Mouse (Mus musculus) right cerebral cortex, postnatal 25 days (tissue): Measurements from ENCODE around the gene Efnb1.
"Not testable (repeated sequence)": the region's sequence is repeated elsewhere in the genome, so short reads cannot be mapped to it uniquely, and the experiment has no call there.

Source experiments
- DNase-seq: peaks from one replicate; pipeline ENCODE4 v3.0.0; 2022

Gene Efnb1

DNA sequence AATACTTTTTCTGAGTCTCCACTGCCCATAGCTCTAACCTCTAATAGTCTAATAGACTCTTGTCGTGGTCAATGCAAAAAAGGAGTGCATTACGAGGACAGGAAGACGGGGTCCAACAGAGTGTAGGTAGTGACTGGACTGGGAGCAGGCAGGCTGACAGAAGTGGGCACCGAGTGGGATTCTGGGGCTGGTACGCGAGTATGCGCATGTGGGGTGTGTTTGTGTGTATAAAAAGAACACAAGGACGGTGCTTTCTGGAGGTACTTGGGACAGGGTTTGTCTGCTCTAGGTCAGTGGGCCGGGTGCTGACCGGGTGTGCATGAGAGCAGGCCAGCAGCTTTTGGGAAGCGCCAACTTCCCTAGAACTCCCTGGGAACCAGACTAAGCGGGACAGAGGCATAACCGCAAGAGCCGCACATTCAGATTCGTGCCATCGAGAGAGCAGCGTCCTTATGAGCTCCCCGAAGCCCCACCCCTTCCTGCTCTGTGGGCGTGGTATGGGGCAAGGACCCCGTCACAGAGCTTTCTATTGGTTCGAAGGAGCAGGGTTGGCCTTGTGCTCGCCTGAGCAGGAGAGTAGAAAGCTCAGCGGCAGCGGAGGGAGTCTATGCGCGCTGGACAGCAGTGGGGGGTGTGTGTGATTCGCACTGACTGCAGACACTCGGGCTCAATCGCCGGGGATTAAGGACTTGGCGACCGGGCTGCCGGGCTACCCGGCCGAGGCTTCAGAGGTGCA is at the start of gene Efnb1:
Gene Efnb1, plus strand, starts transcription at position 608 of the 736 bp plus-strand sequence.
- peak; percentile 81 for DNase-seq

DNA sequence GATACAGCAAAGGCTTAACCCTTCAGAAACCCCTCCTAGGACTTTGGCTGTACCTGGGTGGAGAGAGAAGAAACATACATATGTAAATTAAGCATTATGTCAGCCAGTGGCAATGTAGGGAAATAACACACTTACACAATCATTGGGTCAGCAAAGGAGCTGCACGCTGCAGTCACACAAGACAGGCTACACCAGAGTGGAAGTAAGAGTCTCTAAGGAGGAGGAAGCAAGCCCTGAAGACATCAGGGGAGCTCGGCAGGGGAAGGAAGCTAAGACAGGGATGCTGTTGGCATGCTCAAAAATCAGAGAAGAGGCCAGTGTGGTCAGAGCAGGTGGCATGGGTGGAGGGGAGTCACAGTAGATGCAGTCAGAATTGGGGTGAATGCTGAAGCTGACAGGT is 43.2 kb upstream of the Efnb1 start:
- no peak for DNase-seq

- not testable (repeated sequence) for DNase-seq
These were observed 24.7 kb upstream of the Efnb1 start for GRCm38 (mm10) chrX:99111088-99111724.

GRCm38 (mm10) chrX:99119510-99119909 is 16.4 kb upstream of the Efnb1 start:
- DNase-seq: no peak

GRCm38 (mm10) chrX:99130059-99130458 is 5.9 kb upstream of the Efnb1 start:
- DNase-seq: peak; percentile 33

DNA sequence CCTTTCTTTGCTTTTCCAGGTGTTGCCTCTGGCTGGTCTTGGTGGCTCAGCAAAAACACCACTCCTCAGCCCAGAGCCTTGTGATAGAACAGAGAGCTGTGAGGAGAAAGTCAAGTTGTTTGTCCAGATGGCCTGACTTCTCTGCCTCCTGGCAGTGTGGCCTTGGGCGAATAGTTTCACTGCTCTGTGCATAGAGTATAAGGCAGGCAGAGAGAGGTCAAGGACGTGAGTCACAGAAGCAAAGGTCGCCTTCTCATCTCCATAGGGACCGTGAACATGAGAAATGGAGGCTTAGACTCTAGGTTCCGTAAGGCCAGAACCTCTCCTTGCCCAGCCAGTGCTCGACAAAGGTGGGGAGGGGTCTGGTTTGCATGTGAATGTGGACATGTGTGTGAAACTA is 3.4 kb upstream of the Efnb1 start:
- no peak for DNase-seq

GRCm38 (mm10) chrX:99134891-99135290 is 1.0 kb upstream of the Efnb1 start:
- DNase-seq: peak; percentile 78

GRCm38 (mm10) chrX:99136431-99136966 is 569 bp downstream of the Efnb1 start:
- DNase-seq: peak; percentile 22

DNA sequence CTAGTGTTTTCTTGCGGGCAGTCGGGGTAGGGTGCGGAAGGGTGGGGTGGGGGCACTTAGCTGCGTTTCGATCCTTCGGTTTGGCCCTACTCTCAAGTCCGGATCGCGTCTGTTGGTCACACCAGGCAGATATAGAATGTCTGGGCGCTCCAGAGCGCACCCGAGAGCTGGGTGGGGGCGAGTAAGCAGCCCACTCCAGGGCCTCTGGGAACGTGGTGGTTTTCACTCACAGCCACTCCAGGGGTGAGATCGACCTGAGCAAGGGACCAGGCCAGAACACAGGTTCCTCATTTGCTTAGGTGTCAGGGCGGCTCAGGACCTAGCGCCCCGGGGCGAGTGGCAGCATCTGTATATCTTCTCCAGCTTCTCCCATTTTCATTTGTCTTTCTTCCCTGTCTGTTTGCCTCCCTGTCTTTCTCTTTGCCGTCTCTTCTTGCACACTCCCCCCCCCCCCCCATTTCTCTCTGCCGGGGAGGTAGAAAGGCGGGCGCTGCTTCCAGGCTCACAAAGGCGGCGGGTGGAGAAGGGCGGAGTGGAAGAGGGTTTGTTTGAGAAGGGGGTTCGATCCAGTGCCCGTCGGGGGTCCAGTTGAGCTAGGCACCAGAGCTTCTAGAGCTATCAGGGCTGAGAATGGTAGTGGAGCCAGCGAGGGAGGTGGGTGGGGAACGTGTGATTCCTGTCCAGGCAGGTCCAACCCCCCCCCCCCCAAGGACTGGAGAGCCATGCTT is 1.4 kb downstream of the Efnb1 start:
- no peak for DNase-seq

GRCm38 (mm10) chrX:99137928-99138740 is 2.2 kb downstream of the Efnb1 start:
- DNase-seq: no peak

DNA sequence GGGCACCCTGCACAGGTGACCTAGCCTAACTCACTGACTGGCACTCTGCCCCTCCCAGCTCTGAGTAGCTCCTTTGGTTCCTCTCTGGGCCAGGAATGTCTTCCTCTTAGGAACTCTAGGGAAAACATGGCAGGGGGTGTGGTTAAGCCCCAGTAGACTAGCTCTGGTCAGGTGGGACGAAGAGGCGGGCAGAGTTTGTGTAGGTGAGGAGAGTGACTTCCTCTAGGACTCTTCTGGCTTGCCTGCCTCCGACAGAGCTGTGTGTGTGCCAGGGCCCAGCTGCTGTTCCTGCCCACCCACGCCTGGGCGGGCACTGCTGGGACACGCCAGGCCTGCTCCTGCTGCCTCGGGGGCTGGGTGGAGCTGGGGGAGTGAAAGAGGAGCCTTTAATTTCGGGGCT is 5.1 kb downstream of the Efnb1 start:
- DNase-seq: peak; percentile 55

- no peak for DNase-seq
These were observed 6.0 kb downstream of the Efnb1 start for GRCm38 (mm10) chrX:99141900-99142299.

GRCm38 (mm10) chrX:99145561-99145960 is 9.6 kb downstream of the Efnb1 start:
- DNase-seq: no peak

- no peak for DNase-seq
These were observed 12.4 kb downstream of the Efnb1 start for GRCm38 (mm10) chrX:99148061-99148905.

DNA sequence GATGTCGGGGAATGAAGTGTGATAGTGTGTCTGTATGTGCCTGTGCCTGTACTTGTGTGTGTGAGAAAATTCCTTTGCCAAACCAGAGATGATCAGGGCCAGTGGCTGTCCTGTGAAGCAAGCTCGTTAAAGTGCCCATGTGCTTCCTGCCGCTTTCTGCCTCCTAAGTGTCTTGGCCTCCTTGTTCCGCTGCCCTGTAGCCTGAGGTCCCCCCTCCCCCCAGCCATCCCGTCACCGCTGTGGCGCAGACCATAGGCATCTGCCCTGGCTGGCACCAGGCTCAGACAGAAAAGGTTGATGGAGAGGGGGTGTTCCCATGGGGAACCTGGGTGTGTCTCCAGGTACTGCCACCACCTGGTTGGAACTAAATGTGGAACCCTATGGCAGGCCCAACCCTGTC is 13.1 kb downstream of the Efnb1 start:
- no peak for DNase-seq

- DNase-seq: no peak
These were observed 14.0 kb downstream of the Efnb1 start for GRCm38 (mm10) chrX:99149900-99150299.

DNA sequence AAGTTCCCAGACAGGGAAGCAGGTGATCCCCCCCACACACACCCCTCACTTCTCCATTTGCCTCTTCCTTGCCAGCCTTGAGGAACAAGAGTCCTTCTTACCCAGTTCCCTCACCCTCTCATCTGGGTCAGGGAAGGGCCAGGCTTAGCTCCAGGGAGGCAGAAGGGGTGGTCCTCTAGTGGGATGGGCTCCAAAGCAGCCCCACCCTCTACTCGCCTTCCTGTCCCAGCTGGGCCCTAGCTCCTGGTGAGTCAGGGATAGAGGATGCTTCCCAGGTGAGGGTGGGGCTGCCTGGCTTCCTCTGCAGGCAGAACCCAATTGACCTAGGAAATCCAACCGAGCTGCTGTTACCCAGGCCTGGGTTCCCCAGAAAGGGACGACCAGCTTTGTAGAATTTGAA is 14.8 kb downstream of the Efnb1 start:
- DNase-seq: no peak

GRCm38 (mm10) chrX:99151434-99151833 is 15.5 kb downstream of the Efnb1 start:
- no peak for DNase-seq

GRCm38 (mm10) chrX:99152141-99152540 is 16.2 kb downstream of the Efnb1 start:
- no peak for DNase-seq

DNA sequence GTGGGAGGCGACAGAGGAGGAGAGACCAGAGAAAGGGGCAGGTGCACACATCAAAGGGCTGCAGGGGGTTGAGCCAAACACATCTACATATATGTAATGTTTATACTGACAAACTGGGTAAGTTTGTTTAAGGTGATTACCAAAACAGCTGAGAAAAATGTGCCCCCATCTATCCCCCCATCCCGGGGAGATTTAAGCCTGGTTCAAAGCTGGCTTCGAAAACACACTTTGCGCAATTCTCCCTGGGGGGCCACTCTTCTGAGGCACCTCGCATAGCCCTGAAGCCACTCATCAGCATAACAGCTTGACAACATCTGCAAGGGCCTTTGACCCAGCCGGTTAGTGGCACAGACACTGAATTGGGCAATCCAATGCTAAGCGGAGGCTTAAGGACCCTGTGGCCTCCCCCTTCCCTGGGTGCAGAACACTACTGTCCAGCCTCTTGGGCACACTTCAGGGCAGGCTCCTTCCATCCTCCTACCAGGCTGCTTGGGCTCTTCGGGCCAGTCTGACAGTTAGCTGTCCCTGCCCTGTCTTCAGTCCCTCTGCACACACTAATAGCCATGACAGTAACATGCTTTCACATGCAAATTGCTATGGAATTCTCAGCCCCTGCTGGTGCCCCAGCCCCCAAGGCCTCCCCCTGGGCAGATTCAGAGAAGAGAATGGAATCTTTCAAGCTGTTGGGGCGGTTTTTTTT is 16.8 kb downstream of the Efnb1 start:
- no peak for DNase-seq

DNA sequence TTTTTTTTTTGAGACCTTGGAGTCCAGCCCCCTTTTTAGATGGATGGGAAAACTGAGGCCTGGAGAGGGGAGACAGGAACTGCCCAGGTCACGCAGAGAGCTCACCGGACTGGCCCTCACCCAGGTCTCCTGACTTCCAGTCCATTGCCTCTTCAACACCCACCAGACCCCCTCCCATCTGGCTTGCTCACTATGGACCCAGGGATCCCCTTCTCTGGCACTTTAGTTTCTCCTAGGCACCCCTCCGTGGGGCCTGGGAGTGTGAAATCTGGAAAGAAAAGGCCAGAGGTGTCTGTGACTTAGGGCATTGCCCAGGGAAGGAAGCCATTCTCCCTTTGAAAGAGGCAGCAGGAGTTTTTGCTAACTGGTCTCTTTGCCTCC is 17.3 kb downstream of the Efnb1 start:
- DNase-seq: no peak
